In the genomic region with DNA sequence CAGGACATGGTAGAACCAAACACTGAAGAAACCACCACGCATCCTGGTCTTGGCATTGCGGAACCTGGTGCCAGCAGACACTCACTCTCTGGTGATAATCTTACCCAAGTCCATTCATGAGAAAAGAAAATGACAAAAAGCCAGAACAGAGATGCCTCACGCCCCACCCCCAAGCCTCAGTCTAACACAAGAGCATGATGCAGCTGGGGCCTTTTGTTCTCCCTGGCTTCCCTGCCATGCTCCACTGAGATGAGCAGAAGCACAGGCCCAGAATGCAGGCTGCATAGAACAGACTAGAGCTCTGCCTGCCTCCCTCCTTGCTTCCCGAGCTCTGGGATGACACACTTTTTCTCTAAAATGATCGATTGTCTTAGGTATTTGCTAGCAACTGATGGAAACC, we compare ENCODE assay signal across 22 mouse cellular contexts. TPM values are rescaled to one million over a fixed set of nuclear protein-coding genes. Genes with fewer than 3 reads are reported as not detected.
DNase-seq lines count a peak whose midpoint lies in the region; ATAC-seq lines count a peak whose summit lies in the region.
"Had no signal": no experiment of that assay in that cellular context is flagged by ENCODE, and none has a peak within 500 bp of the region (broad histone marks: within the 10 kb centered on the region; RNA-seq: fewer than 3 reads in every experiment).

No protein-coding gene starts in this region.

- H3K36me3 ChIP-seq in forebrain, embryonic 15.5 days: peaks cover 93% of the 10 kb centered on the region
- H3K36me3 ChIP-seq in forebrain, embryonic 10.5 days (replicated peaks): peaks cover 100% of the 10 kb centered on the region
- H3K36me3 ChIP-seq in midbrain, embryonic 10.5 days: peaks cover 100% of the 10 kb centered on the region
- H3K36me3 ChIP-seq in midbrain, embryonic 15.5 days (replicated peaks): peaks cover 64% of the 10 kb centered on the region

- H3K27me3 ChIP-seq in forebrain, embryonic 15.5 days: no peaks in the 10 kb centered on the region
- no peaks in the 10 kb centered on the region for H3K27me3 ChIP-seq in forebrain, embryonic 10.5 days (ENCODE audit: poor library complexity, severe bottlenecking)
- no peaks in the 10 kb centered on the region for H3K27me3 ChIP-seq in midbrain, embryonic 10.5 days (ENCODE audit: low read depth, poor library complexity, severe bottlenecking)
- no peaks in the 10 kb centered on the region for H3K27me3 ChIP-seq in midbrain, embryonic 15.5 days (replicated peaks)
- H3K27me3 ChIP-seq: heart, embryonic 12.5 days; limb, embryonic 12.5 days; liver, embryonic 13.5 days; lung, embryonic 15.5 days had no signal

- H3K4me2 ChIP-seq in forebrain, embryonic 15.5 days (replicated peaks): no peak overlapping the region
- no peak overlapping the region for H3K4me2 ChIP-seq in midbrain, embryonic 15.5 days
- H3K4me2 ChIP-seq: heart, embryonic 12.5 days; limb, embryonic 12.5 days; liver, embryonic 13.5 days; lung, embryonic 15.5 days had no signal

- ATAC-seq in forebrain, embryonic 15.5 days (replicated peaks): no peak
- ATAC-seq in midbrain, embryonic 15.5 days (replicated peaks): no peak
- ATAC-seq: forebrain, postnatal 0 days had no signal

- no peak overlapping the region for H3K4me3 ChIP-seq in forebrain, embryonic 15.5 days
- H3K4me3 ChIP-seq in forebrain, embryonic 10.5 days: no peak overlapping the region
- no peak overlapping the region for H3K4me3 ChIP-seq in midbrain, embryonic 10.5 days
- H3K4me3 ChIP-seq in midbrain, embryonic 15.5 days: no peak overlapping the region
- H3K4me3 ChIP-seq: embryonic facial prominence, embryonic 10.5 days; heart, embryonic 12.5 days; limb, embryonic 12.5 days; liver, embryonic 13.5 days; lung, embryonic 15.5 days had no signal

- no peak overlapping the region for H3K9ac ChIP-seq in forebrain, embryonic 15.5 days (replicated peaks)
- H3K9ac ChIP-seq in midbrain, embryonic 15.5 days: no peak overlapping the region
- H3K9ac ChIP-seq: forebrain, postnatal 0 days; heart, embryonic 12.5 days; limb, embryonic 12.5 days; liver, embryonic 13.5 days; lung, embryonic 15.5 days had no signal

- peak overlapping the region; percentile 23; the same call in 1 of the 2 replicates for H3K27ac ChIP-seq in forebrain, embryonic 15.5 days (replicated peaks)
- H3K27ac ChIP-seq in forebrain, embryonic 10.5 days: no peak overlapping the region
- H3K27ac ChIP-seq in midbrain, embryonic 10.5 days (replicated peaks): peak overlapping the region; percentile 52; the same call in 1 of the 2 replicates
- H3K27ac ChIP-seq in midbrain, embryonic 15.5 days: no peak overlapping the region
- H3K27ac ChIP-seq: embryonic facial prominence, embryonic 10.5 days; limb, embryonic 12.5 days; liver, embryonic 13.5 days; lung, embryonic 15.5 days had no signal

- no peaks in the 10 kb centered on the region for H3K4me1 ChIP-seq in forebrain, embryonic 15.5 days
- no peaks in the 10 kb centered on the region for H3K4me1 ChIP-seq in forebrain, embryonic 10.5 days
- no peaks in the 10 kb centered on the region for H3K4me1 ChIP-seq in midbrain, embryonic 10.5 days
- H3K4me1 ChIP-seq in midbrain, embryonic 15.5 days: no peaks in the 10 kb centered on the region
- H3K4me1 ChIP-seq: embryonic facial prominence, embryonic 10.5 days; limb, embryonic 12.5 days; liver, embryonic 13.5 days; lung, embryonic 15.5 days had no signal

- WGBS in forebrain, embryonic 15.5 days: 89% methylated on average over 5 of the region's 5 CpGs
- WGBS in forebrain, embryonic 10.5 days: 88% methylated on average over 5 of the region's 5 CpGs
- 91% methylated on average over 5 of the region's 5 CpGs for WGBS in midbrain, embryonic 10.5 days
- 85% methylated on average over 5 of the region's 5 CpGs for WGBS in midbrain, embryonic 15.5 days

- no peaks in the 10 kb centered on the region for H3K9me3 ChIP-seq in forebrain, embryonic 15.5 days
- H3K9me3 ChIP-seq in forebrain, embryonic 10.5 days: no peaks in the 10 kb centered on the region
- H3K9me3 ChIP-seq in midbrain, embryonic 10.5 days (replicated peaks): no peaks in the 10 kb centered on the region
- H3K9me3 ChIP-seq in midbrain, embryonic 15.5 days: no peaks in the 10 kb centered on the region
- H3K9me3 ChIP-seq: embryonic facial prominence, embryonic 10.5 days; heart, embryonic 12.5 days; limb, embryonic 12.5 days; liver, embryonic 13.5 days; lung, embryonic 15.5 days had no signal

- DNase-seq in forebrain, embryonic 10.5 days (ENCODE audit: extremely low spot score, low spot score): no peak
- DNase-seq in midbrain, embryonic 10.5 days (ENCODE audit: low spot score): no peak
- DNase-seq in brain, adult 2 months (ENCODE audit: low read depth, low spot score): peak; percentile 69
- peak; percentile 51 to 55 for DNase-seq in layer of hippocampus, postnatal 10 days (ENCODE audit: low spot score in 2 of 2)
- DNase-seq in adrenal gland, postnatal 4 days (ENCODE audit: low spot score in 2 of 2): no peak
- DNase-seq in adrenal gland, postnatal 25 days: no peak
- DNase-seq: adrenal gland, postnatal 36 days; cerebellum, postnatal 36 days; forebrain, postnatal 0 days; heart, postnatal 4 days; kidney, adult 8-10 months; kidney, postnatal 25 days; liver, embryonic 13.5 days; retina, postnatal 1 day; spleen, adult 18-20 months; thymus, adult 18-20 months had no signal

RNA-seq across cellular contexts. Expression of a gene that starts 14.8 kb away (rescaled TPM):
- polyA plus RNA-seq in forebrain, embryonic 15.5 days (2015; fragmentation: Nextera tagmentation; extraction: Ambion mirVana): 32.3 and 34.6 TPM in 2 replicates
- polyA plus RNA-seq in forebrain, embryonic 10.5 days (2016; fragmentation: Nextera tagmentation; extraction: Ambion mirVana): 10.1 and 11.5 TPM in 2 replicates
- polyA plus RNA-seq in midbrain, embryonic 10.5 days (2016; fragmentation: Nextera tagmentation; extraction: Ambion mirVana): 11.3 and 14.9 TPM in 2 replicates
- 28.5 and 30.2 TPM in 2 replicates for polyA plus RNA-seq in midbrain, embryonic 15.5 days (2015; fragmentation: Nextera tagmentation; extraction: Ambion mirVana)
- 10 to 100 TPM; 59.3 to 63.5 TPM for total RNA-seq in layer of hippocampus, postnatal 10 days (2021)
- 10 to 100 TPM; 30.3 to 31.5 TPM for total RNA-seq in adrenal gland, postnatal 4 days (2021)
- total RNA-seq in adrenal gland, postnatal 25 days (2021): 28.9 and 42.2 TPM in 2 replicates

RNA-seq across cellular contexts. Expression of a gene that starts 26.9 kb away (rescaled TPM):
- polyA plus RNA-seq in forebrain, embryonic 15.5 days (2015; fragmentation: Nextera tagmentation; extraction: Ambion mirVana): 17.0 and 17.4 TPM in 2 replicates
- polyA plus RNA-seq in forebrain, embryonic 10.5 days (2016; fragmentation: Nextera tagmentation; extraction: Ambion mirVana): 22.9 and 24.6 TPM in 2 replicates
- 20.4 and 23.6 TPM in 2 replicates for polyA plus RNA-seq in midbrain, embryonic 10.5 days (2016; fragmentation: Nextera tagmentation; extraction: Ambion mirVana)
- 20.1 and 23.1 TPM in 2 replicates for polyA plus RNA-seq in midbrain, embryonic 15.5 days (2015; fragmentation: Nextera tagmentation; extraction: Ambion mirVana)
- total RNA-seq in layer of hippocampus, postnatal 10 days (2021): 10 to 100 TPM; 23.2 to 26.7 TPM
- 10 to 100 TPM; 22.7 to 23.5 TPM for total RNA-seq in adrenal gland, postnatal 4 days (2021)
- total RNA-seq in adrenal gland, postnatal 25 days (2021): 23.1 and 25.0 TPM in 2 replicates

Comparison
In these comparisons a context has a peak if more than half of its experiments do, and no peak if none do; other contexts are left out.
1. H3K27ac ChIP-seq: peak in forebrain, embryonic 15.5 days (single experiment) and midbrain, embryonic 10.5 days (single experiment); none in forebrain, embryonic 10.5 days (single experiment) and midbrain, embryonic 15.5 days (single experiment).
2. DNase-seq: peak in brain, adult 2 months (single experiment) and layer of hippocampus, postnatal 10 days (2 of 2); none in forebrain, embryonic 10.5 days (single experiment), midbrain, embryonic 10.5 days (single experiment), adrenal gland, postnatal 4 days (0 of 2) and adrenal gland, postnatal 25 days (single experiment).